ENCODE assay signal across 9 mouse cellular contexts in genomic region chr2:5614896-5615295, GRCm38 (mm10).
DNase-seq lines count a peak whose midpoint lies in the region; ATAC-seq lines count a peak whose summit lies in the region.
"Had no signal": no experiment of that assay in that cellular context is flagged by ENCODE, and none has a peak within 500 bp of the region (broad histone marks: within the 10 kb centered on the region; RNA-seq: fewer than 3 reads in every experiment).

No protein-coding gene starts in this region.

- H3K36me3 ChIP-seq in lung, embryonic 16.5 days (ENCODE audit: control insufficient read depth, insufficient read depth, low read length) = no peaks in the 10 kb centered on the region
- H3K36me3 ChIP-seq in embryonic facial prominence, embryonic 15.5 days = no peaks in the 10 kb centered on the region
- H3K36me3 ChIP-seq in liver, embryonic 16.5 days (ENCODE audit: control insufficient read depth, insufficient read depth) = no peaks in the 10 kb centered on the region

- H3K4me2 ChIP-seq in lung, embryonic 16.5 days (ENCODE audit: low read depth, low read length) = no peak overlapping the region
- H3K4me2 ChIP-seq in embryonic facial prominence, embryonic 15.5 days (replicated peaks) = no peak overlapping the region
- no peak overlapping the region for H3K4me2 ChIP-seq in liver, embryonic 16.5 days (ENCODE audit: low read depth, low read length)

- DNase-seq in lung, postnatal 14 days = no peak
- DNase-seq in Muller cell, postnatal 12 days (ENCODE audit: inconsistent ontology term) = peak; percentile 95
- peak; percentile 44 for DNase-seq in heart, postnatal 25 days (ENCODE audit: low spot score)
- DNase-seq in thymus, postnatal 36 days = no peak
- DNase-seq in spleen, postnatal 10 days (ENCODE audit: low spot score in 2 of 2) = no peak

- no peak overlapping the region for H3K4me3 ChIP-seq in lung, embryonic 16.5 days (ENCODE audit: low read length)
- H3K4me3 ChIP-seq in embryonic facial prominence, embryonic 15.5 days (replicated peaks) = no peak overlapping the region
- no peak overlapping the region for H3K4me3 ChIP-seq in liver, embryonic 16.5 days (ENCODE audit: low read depth, low read length)
- H3K4me3 ChIP-seq: erythroblast, embryonic 14.5 days had no signal

- no peaks in the 10 kb centered on the region for H3K27me3 ChIP-seq in lung, embryonic 16.5 days (ENCODE audit: control insufficient read depth, insufficient read depth, low read depth, low read length)
- H3K27me3 ChIP-seq in embryonic facial prominence, embryonic 15.5 days = no peaks in the 10 kb centered on the region
- H3K27me3 ChIP-seq in liver, embryonic 16.5 days (ENCODE audit: control insufficient read depth, insufficient read depth, low read depth, low read length) = no peaks in the 10 kb centered on the region

- peak; percentile 27; the same call in 1 of the 2 replicates for ATAC-seq in lung, embryonic 16.5 days (ENCODE audit: low read depth)
- ATAC-seq in embryonic facial prominence, embryonic 15.5 days (ENCODE audit: insufficient number of reproducible peaks, low FRiP score, low TSS enrichment, low read depth) = no peak; the same call in 1 of the 2 replicates
- peak; percentile 74 for ATAC-seq in liver, embryonic 16.5 days (ENCODE audit: low read depth)

- 56% methylated on average over 3 of the region's 3 CpGs for WGBS in lung, embryonic 16.5 days
- 73% methylated on average over 3 of the region's 3 CpGs for WGBS in embryonic facial prominence, embryonic 15.5 days
- 24% methylated on average over 3 of the region's 3 CpGs for WGBS in liver, embryonic 16.5 days (ENCODE audit: insufficient replicate concordance)

- intact Hi-C loops in heart, postnatal 25 days (cut with DNase I) = no loop called here

- no peak overlapping the region for H3K9ac ChIP-seq in lung, embryonic 16.5 days (ENCODE audit: low read length)
- no peak overlapping the region for H3K9ac ChIP-seq in embryonic facial prominence, embryonic 15.5 days
- H3K9ac ChIP-seq in liver, embryonic 16.5 days (ENCODE audit: low read depth, low read length) = no peak overlapping the region

- peaks cover 19% of the 10 kb centered on the region for H3K4me1 ChIP-seq in lung, embryonic 16.5 days (replicated peaks; ENCODE audit: control insufficient read depth, insufficient read depth, low read length)
- H3K4me1 ChIP-seq in embryonic facial prominence, embryonic 15.5 days = peaks cover 37% of the 10 kb centered on the region
- H3K4me1 ChIP-seq in liver, embryonic 16.5 days (ENCODE audit: control insufficient read depth, low read depth, low read length) = peaks cover 15% of the 10 kb centered on the region

- H3K9me3 ChIP-seq in lung, embryonic 16.5 days (ENCODE audit: control insufficient read depth, low read length) = no peaks in the 10 kb centered on the region
- no peaks in the 10 kb centered on the region for H3K9me3 ChIP-seq in embryonic facial prominence, embryonic 15.5 days (replicated peaks)
- H3K9me3 ChIP-seq in liver, embryonic 16.5 days (replicated peaks; ENCODE audit: control insufficient read depth, low read length) = no peaks in the 10 kb centered on the region

- no peak overlapping the region; the same call in 1 of the 2 replicates for H3K27ac ChIP-seq in lung, embryonic 16.5 days (ENCODE audit: low read length)
- H3K27ac ChIP-seq in embryonic facial prominence, embryonic 15.5 days (replicated peaks) = peak overlapping the region; percentile 71
- no peak overlapping the region for H3K27ac ChIP-seq in liver, embryonic 16.5 days (ENCODE audit: low read length)

Comparison
In these comparisons a context has a peak if more than half of its experiments do, and no peak if none do; other contexts are left out.
1. DNase-seq: peak in Muller cell, postnatal 12 days (single experiment) and heart, postnatal 25 days (single experiment); none in lung, postnatal 14 days (single experiment), thymus, postnatal 36 days (0 of 2) and spleen, postnatal 10 days (0 of 2).